Mouse (Mus musculus) midbrain, postnatal 0 days (tissue): ENCODE results near the gene 1700025G04Rik. TPM values are rescaled to one million over a fixed set of nuclear protein-coding genes. Genes with fewer than 3 reads are reported as not detected.
A peak's percentile ranks its signal among the peaks of the same experiment; 100 is the strongest.

Experiments used
- ATAC-seq: fragments of 200-750 bp; cut with Nextera tagmentation; 2 replicates; pipeline ENCODE4 v1.8.0; 2017; ENCODE audit warnings: moderate number of reproducible peaks, mild to moderate bottlenecking, moderate TSS enrichment, moderate library complexity; ENCODE audit not compliant: low FRiP score
- DNase-seq: peaks from one replicate; pipeline ENCODE4 v3.0.0-alpha.2; 2015; ENCODE audit warnings: low spot score
- H3K27ac ChIP-seq: fragments of 300-500 bp; sonication (generic); 2 replicates; pipeline ENCODE4 v1.5.1; 2014; ENCODE audit warnings: low read depth, mild to moderate bottlenecking, low read length, mixed read lengths
- H3K27me3 ChIP-seq: fragments of 300-500 bp; sonication (generic); 2 replicates; pipeline ENCODE4 v1.6.1; 2014; ENCODE audit warnings: low read length, control low read depth, mixed read lengths; ENCODE audit not compliant: insufficient read depth
- H3K36me3 ChIP-seq: fragments of 300-500 bp; sonication (generic); 2 replicates; pipeline ENCODE4 v1.6.1; 2014; ENCODE audit warnings: low read length, control low read depth, mixed read lengths; ENCODE audit not compliant: insufficient read depth
- H3K4me1 ChIP-seq: fragments of 300-500 bp; sonication (generic); 2 replicates; pipeline ENCODE4 v1.6.1; 2014; ENCODE audit warnings: mild to moderate bottlenecking, control low read depth, antibody characterized with exemption, low read length, mixed read lengths; ENCODE audit not compliant: insufficient read depth
- H3K4me2 ChIP-seq: fragments of 300-500 bp; sonication (generic); 2 replicates; pipeline ENCODE4 v1.6.1; 2014; ENCODE audit warnings: low read depth, mild to moderate bottlenecking, low read length, mixed read lengths; ENCODE audit not compliant: poor library complexity, severe bottlenecking
- H3K4me3 ChIP-seq: fragments of 300-500 bp; sonication (generic); 2 replicates; pipeline ENCODE4 v1.5.1; 2014; ENCODE audit warnings: low read depth, mild to moderate bottlenecking, low read length, moderate library complexity
- H3K9ac ChIP-seq: fragments of 300-500 bp; sonication (generic); replicated peaks from 2 replicates; pipeline ENCODE4 v1.6.1; 2014; ENCODE audit warnings: mild to moderate bottlenecking, low read length, moderate library complexity, mixed read lengths; ENCODE audit not compliant: poor library complexity, severe bottlenecking
- H3K9me3 ChIP-seq: fragments of 300-500 bp; sonication (generic); 2 replicates; pipeline ENCODE4 v1.6.1; 2016; ENCODE audit warnings: low read length, control low read depth
- CTCF ChIP-seq: IDR thresholded peaks from 2 replicates; pipeline ENCODE4 v1.5.1; 2016; ENCODE audit warnings: antibody characterized with exemption, mild to moderate bottlenecking
- WGBS: fragments of 180-500 bp; shearing (Covaris S2); extraction: QIAGEN DNeasy Blood & Tissue Kit; methylation state at CpG from one replicate; pipeline ENCODE4 v1.1.7; 2014; 5-methylcytosine and 5-hydroxymethylcytosine counted together
- polyA plus RNA-seq: library from polyadenylated mRNA; unstranded; fragments of >200 nt; fragmentation: Nextera tagmentation; extraction: Ambion mirVana; gene quantifications from 2 replicates; pipeline ENCODE4 v1.2.1, GENCODE M21; 2015
- total RNA-seq: library from RNA; depleted of rRNA; stranded (reverse); fragments of >200 nt; gene quantifications from 2 replicates; pipeline ENCODE4 v1.2.3, GENCODE M21; 2014

The 1700025G04Rik gene
- total and polyA plus RNA-seq, 2 experiments from 2014 or later, result 22.6 to 24.0 TPM

- no peak for ATAC-seq
- peaks cover 21% of the 10 kb centered on the region; the same call in 1 of the 2 replicates for H3K36me3 ChIP-seq
- WGBS, result 21% methylated on average over 5 of the region's 5 CpGs
Observed at GRCm38 (mm10) chr1:151820457-151820856, 269.5 kb downstream of the 1700025G04Rik start.

GRCm38 (mm10) chr1:151819190-151819589 is 270.7 kb downstream of the 1700025G04Rik start:
- no peak overlapping the region for H3K27ac ChIP-seq
- 94% methylated on average over 7 of the region's 7 CpGs for WGBS
- no peaks in the 10 kb centered on the region for H3K4me1 ChIP-seq
- DNase-seq (no peak), ATAC-seq (no peak)
- H3K4me3 ChIP-seq, result no peak overlapping the region
- no peak overlapping the region for H3K9ac ChIP-seq
- no peaks in the 10 kb centered on the region for H3K27me3 ChIP-seq
- H3K9me3 ChIP-seq, result no peaks in the 10 kb centered on the region
- H3K4me2 ChIP-seq, result no peak overlapping the region
- TF ChIP-seq CTCF, result no peak
- peaks cover 28% of the 10 kb centered on the region for H3K36me3 ChIP-seq

More at GRCm38 (mm10) chr1:151820457-151820856, 269.5 kb downstream of the 1700025G04Rik start:
- peak; percentile 93 for TF ChIP-seq CTCF
- Histone ChIP-seq H3K4me1 (no peaks in the 10 kb centered on the region), H3K27ac (no peak overlapping the region), H3K9ac (no peak overlapping the region), H3K4me2 (no peak overlapping the region), H3K4me3 (no peak overlapping the region), H3K9me3 (no peaks in the 10 kb centered on the region), H3K27me3 (no peaks in the 10 kb centered on the region)
- peak; percentile 91 for DNase-seq

- ATAC-seq (no peak), DNase-seq (no peak)
- no peaks in the 10 kb centered on the region for H3K27me3 ChIP-seq
- H3K4me2 ChIP-seq, result no peak overlapping the region
- H3K36me3 ChIP-seq, result peaks cover 41% of the 10 kb centered on the region
- no peaks in the 10 kb centered on the region for H3K4me1 ChIP-seq
- 91% methylated on average over 3 of the region's 3 CpGs for WGBS
- no peak overlapping the region for H3K9ac ChIP-seq
- H3K9me3 ChIP-seq, result no peaks in the 10 kb centered on the region
- no peak overlapping the region for H3K27ac ChIP-seq
- TF ChIP-seq CTCF, result no peak
- no peak overlapping the region for H3K4me3 ChIP-seq
Observed at GRCm38 (mm10) chr1:151816051-151816450, 273.9 kb downstream of the 1700025G04Rik start.

- Histone ChIP-seq H3K27me3 (no peaks in the 10 kb centered on the region), H3K4me1 (no peaks in the 10 kb centered on the region), H3K9ac (no peak overlapping the region), H3K27ac (no peak overlapping the region), H3K9me3 (no peaks in the 10 kb centered on the region), H3K4me3 (no peak overlapping the region), H3K4me2 (no peak overlapping the region), H3K36me3 (peaks cover 34% of the 10 kb centered on the region)
- 75% methylated on average over 13 of the region's 13 CpGs for WGBS
- ATAC-seq, result no peak
- DNase-seq, result no peak
- TF ChIP-seq CTCF, result no peak
Observed at GRCm38 (mm10) chr1:151812004-151812712, 277.8 kb downstream of the 1700025G04Rik start.

- Histone ChIP-seq H3K36me3 (peaks cover 35% of the 10 kb centered on the region), H3K27ac (no peak overlapping the region)
- 80% methylated on average over 16 of the region's 16 CpGs for WGBS
Observed at GRCm38 (mm10) chr1:151811456-151811855, 278.5 kb downstream of the 1700025G04Rik start.

GRCm38 (mm10) chr1:151810628-151811421 is 279.1 kb downstream of the 1700025G04Rik start:
- no peaks in the 10 kb centered on the region for H3K27me3 ChIP-seq
- H3K4me2 ChIP-seq, result no peak overlapping the region
- H3K9me3 ChIP-seq, result no peaks in the 10 kb centered on the region
- H3K9ac ChIP-seq, result no peak overlapping the region
- no peak overlapping the region for H3K4me3 ChIP-seq
- peaks cover 37% of the 10 kb centered on the region for H3K36me3 ChIP-seq
- WGBS, result 57% methylated on average over 7 of the region's 7 CpGs
- no peak overlapping the region for H3K27ac ChIP-seq
- no peak for DNase-seq
- H3K4me1 ChIP-seq, result no peaks in the 10 kb centered on the region
- no peak for ATAC-seq
- TF ChIP-seq CTCF, result no peak

More at GRCm38 (mm10) chr1:151811456-151811855, 278.5 kb downstream of the 1700025G04Rik start:
- ATAC-seq (no peak), DNase-seq (no peak)
- no peak for TF ChIP-seq CTCF
- H3K4me1 ChIP-seq, result no peaks in the 10 kb centered on the region
- no peaks in the 10 kb centered on the region for H3K27me3 ChIP-seq
- no peaks in the 10 kb centered on the region for H3K9me3 ChIP-seq
- no peak overlapping the region for H3K4me3 ChIP-seq
- no peak overlapping the region for H3K9ac ChIP-seq
- no peak overlapping the region for H3K4me2 ChIP-seq
